Mouse (Mus musculus) adrenal gland, adult 2 months (tissue): ENCODE results near the gene Tmem39a. TPM values are rescaled to one million over a fixed set of nuclear protein-coding genes. Genes with fewer than 3 reads are reported as not detected.

Source experiments
- DNase-seq: peaks from one replicate; pipeline ENCODE4 v3.0.0; 2021
- long read RNA-seq: library from polyadenylated mRNA; stranded (forward); transcript quantifications from one replicate; pipeline ENCODE4 v2.0.0, GENCODE M21; 2021
- polyA plus RNA-seq: library from polyadenylated mRNA; depleted of rRNA; stranded (reverse); fragments of >200 nt; gene quantifications from 2 replicates; pipeline ENCODE4 v1.2.3, GENCODE M21; 2012; rRNA removed
- total RNA-seq, 2 experiments: library from RNA; stranded (reverse); gene quantifications; 2 replicates each; pipeline ENCODE4 v1.2.3; 2021

The Tmem39a gene
- 10 to 100 TPM; 60.4 to 72.1 TPM for total RNA-seq
- polyA plus RNA-seq, result 50.7 and 64.9 TPM in 2 replicates
- long read RNA-seq, transcript Tmem39a-201 (9 exons, 2,871 nt), result major isoform, 18 of 21 reads
- long read RNA-seq, partial matches to known transcripts, result 0 of 21 reads
- long read RNA-seq, other reads (novel, unspliced or antisense), result 1 of 21 reads

DNA sequence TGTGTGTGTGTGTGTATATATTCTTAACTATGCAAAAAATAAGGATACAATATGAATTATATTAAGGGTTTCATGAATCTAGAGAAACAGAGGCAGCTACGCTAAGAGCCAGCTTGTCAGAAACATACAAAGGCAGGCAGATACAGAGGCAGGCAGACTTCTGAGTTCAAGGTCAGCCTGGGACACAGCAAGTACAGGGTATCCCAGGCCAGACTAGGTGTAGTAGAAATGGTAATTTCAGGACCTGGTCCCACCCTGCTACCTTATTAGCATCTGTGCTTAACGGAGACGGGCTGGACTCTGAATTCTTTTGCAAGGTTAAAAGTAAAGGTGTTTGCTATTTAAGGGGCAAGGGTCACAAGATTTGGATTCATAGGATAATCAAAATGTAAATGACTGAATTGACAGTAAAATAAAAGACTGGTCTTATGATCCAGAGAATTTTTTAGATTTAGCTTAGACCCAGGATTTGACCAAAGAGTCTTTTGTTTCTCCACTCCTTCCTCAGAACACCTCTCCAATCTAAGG is at the start of gene Tmem39a:
TSS of gene Tmem39a (plus strand) at position 478 of the 528 bp plus-strand sequence.
- no peak for DNase-seq

DNA sequence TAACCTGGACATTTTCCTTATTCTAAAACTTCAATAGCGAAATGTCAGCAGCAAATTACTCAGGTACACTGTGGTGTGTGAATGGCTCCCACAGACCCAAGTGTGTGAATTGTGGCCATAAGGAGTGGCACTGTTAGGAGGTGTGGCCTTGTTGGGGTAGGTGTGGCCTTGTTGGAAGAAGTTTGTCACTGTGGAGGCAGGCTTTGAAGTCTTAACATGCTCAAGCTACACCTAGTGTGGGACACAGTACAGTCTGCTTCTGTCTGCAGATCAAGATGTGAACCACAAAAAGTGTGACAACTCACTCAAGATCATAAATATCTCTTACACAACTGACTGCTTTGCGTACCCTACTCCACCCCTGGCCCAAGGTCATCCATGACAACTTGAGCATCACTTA is 47.7 kb upstream of the Tmem39a start:
- DNase-seq, result no peak

DNA sequence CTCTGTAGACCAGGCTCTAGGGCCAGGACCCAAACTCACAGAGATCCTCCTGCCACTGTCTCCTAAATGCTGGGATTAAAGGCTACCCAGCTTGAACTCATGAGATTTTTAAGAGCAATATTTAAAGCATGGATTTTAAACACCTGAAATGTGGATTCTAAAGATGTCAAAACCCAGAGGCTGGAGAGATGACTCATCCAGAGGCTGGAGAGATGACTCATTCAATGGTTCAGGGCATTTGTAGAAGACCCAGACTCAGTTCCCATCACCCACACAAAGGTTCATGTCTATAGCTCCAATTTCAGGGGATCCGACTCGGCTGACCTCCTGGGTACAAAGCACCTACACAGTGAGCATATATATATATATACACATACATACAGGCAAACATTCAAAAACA is 39.4 kb upstream of the Tmem39a start:
- no peak for DNase-seq

DNA sequence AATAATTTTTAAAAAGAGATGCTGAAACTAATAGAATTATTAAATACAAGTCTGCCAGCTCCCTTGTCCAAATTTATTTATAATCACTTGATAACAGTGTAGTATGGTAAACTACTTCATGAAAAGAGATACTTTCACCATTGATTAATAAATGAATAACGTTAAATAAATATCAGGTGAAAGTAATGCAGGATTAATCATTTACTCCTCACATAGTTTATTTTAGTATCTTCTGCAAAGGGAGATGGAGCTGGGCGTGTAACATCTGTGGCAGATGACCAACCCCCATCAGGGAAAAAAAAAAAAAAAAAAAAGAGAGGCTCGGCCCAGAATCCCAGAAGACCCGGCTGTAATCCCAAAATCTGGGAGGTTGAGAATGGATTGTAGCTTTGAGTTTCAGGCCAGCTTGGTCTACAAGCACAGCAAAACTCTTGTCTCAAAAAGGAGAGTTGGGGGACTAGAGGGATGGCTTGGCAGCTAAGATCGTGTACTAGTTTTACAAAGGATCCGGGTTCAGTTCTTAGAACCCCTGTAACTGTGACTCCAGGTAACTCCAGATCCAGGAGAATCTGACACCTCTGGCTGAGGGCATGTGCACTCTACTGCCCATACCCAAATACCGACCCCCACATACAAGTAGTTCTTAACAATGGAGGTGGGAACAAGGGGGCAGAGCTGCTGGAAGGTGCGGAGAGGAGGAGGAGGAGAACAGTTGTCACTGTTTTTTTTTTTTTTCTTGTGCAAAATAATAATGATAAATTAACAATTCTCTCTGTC is 37.1 kb upstream of the Tmem39a start:
- no peak for DNase-seq

DNA sequence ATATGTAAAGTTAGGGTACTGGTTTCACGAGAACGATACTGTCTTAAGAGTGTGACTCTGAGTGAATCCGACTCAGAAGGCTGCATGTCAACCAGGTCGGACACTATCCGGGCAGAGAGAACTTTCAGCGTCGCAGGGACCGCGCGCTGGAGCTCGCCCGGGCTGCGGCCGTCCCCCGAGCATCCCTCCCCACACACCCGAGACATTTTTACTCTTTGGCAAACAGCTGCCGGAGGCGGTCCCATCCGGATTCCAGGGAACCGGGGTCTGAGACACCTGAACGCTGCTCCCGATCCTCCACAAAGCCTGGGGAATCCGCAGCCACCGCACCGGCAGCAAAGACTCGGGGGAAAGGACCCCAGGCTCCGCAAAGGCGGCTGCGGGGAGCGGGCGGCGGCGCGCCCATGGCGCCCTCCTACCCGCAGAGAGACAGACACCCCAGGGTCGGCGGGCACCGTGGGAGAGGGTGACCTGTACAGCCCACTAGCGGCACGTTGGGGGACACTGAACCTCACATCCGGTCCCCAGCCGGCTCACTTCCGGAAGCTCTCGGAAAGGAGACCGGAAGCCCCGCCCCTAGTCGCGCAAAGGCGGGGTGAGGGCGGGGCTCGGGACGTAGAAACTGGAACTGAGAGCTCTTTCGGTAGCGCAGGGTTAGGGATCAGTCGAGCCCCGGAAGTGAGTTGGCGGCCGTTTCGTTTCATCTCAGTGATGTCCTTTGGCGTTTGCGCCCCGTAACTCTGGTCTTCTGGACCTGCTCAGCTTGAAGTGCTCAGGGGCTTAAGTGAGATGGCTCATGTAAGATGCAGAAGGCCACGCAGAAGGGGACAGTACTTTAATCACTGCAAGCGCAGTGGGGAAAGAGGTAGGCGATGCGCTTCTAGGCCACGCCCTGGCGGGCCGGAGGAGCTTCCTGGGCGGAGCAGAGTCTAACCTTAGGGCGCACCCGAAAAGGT is 36.1 kb upstream of the Tmem39a start, which contains the start of gene Timmdc1:
TSS of gene Timmdc1 (minus strand) at position 535 of the 956 bp plus-strand sequence.
- DNase-seq, result peak; percentile 97

DNA sequence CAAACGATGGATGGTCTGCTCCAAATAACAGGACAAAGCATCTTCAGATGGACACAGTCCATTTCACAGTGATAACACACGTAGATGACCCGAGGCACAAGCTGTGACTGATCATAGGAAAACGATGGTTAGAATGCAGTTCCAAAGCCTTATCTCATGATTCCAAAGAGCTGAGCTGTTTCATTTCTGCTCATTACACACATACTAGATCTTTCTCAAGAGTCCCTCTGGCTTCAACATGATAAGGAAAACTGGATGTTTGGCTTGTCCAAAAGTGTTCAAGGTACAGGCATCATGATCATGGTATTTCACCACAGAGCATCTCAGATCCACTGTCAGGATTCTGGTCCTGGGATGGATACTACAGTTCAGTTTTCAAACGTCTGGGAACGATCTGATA is 32.2 kb upstream of the Tmem39a start:
- no peak for DNase-seq

DNA sequence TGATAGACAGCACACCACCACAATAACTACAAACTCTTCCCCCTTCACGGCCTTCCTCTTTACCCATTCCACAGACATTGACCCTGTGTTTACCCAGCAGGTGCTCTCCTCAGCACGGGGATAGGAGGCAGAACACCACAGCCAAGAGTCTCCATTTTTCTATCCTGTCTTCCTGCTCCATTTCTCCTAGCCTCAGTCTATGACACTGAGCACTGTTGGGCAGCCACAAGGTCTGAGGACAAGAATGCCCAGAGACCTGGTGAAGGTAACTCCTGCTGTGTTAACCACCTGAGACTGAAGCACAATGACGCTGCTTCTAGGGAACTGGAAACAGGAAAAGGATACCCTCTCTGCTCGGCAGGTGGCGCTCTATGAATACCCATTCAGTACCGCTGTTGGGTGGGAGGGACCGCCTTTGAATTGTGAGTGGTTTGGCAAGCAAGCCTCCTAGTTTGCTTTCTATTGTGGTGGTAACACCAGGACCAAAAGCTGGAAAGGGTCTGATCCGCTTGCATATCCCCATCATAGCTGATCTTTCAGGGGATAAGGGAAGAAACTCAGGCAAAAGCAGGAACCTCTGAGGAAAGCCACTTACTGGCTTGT is 21.9 kb upstream of the Tmem39a start:
- DNase-seq, result peak; percentile 70

DNA sequence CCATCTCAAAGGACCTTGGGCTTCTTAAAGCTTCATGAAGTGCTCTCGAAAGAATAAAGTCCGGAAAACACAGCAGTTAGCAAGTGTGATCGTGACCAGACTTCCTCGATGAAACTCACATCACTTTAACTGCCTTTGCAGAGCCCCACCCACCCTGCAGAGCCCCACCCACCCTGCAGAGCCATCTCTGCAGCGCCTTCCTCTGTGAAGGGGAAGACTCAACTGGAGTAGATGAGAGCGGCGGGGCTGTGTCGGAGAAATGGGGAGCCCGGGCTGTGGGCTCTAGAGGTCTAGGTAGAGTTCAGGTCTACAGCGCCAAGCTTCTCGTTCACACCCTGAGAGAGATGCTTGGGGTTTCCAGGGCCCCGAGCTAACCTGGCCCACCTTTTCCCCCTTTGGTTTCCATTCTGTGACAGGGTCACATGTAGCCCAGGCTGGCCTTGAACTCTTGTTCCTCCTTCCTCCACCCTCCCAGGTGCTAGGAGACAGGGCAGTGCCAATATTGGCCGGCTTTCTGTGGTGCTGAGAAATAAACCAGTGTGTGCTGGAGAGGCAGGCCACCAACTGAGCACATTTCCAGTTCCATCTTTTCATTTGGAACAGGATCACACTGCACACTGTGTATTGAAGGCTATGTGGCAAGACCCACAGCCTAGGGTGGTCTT is 19.6 kb upstream of the Tmem39a start:
- no peak for DNase-seq

DNA sequence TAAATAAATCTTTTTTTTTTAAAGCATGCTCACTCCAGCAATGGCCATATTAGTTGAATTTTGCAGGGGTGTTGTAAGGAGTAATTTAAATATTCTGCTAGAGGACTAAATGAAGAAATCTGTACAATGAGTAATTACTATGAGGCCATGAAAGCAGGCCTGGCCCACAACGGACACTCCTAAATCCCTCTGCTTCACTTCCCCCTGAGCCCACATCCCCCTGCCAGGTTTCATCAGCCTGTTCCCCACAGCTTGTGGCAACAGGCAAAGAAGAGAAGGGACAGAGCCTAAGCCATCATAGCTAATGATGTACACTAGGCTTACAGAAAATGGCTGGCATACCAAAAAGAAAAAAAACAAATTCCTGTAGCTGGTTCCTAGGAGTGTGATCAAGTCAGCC is 10.5 kb upstream of the Tmem39a start:
- DNase-seq, result no peak

DNA sequence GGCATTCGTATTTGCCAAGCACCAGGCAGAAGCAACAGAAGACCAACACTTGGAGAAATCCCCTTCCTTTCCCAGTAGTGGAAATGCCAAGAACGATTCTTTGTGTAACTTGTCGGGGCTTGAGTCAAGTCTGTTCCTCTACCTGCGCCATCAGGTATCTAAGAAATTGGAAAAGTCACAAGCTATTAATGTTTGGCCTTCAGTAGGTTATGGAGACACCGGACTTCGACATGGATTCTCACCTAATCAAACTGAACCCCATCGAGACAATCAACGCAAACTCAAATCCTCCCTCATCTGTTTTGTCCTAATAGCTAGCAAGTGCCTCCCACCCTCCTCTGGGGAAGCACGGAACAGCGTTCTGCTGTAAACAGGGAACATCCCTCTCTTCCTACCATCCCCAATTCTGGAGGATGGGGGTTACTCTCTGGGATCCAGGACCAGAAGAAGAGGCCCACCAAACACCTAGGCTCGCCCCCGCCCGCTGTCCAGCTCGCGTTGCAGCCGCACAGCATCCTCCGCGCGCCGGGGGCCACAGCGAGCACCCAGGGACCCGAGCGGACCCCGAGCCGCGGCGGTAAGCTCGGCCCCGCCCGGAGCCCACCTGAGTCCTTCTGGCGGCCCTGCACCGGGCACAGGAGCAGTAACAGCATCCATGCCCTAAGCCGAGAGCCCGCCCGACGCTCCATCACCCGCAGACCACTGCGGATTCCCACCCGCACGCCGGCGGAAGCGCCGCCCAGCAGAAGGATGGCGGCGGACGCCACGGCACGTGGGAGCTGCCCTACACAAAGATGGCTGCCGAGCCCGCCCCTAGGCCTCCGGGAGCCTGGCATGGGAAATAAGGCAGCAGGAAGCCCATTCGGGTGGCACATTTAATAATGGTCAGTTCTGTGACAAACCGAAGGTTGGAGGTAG is 8.8 kb upstream of the Tmem39a start, which contains the start of gene Poglut1:
TSS of gene Poglut1 (minus strand) at position 780 of the 918 bp plus-strand sequence.
- peak; percentile 86 for DNase-seq

DNA sequence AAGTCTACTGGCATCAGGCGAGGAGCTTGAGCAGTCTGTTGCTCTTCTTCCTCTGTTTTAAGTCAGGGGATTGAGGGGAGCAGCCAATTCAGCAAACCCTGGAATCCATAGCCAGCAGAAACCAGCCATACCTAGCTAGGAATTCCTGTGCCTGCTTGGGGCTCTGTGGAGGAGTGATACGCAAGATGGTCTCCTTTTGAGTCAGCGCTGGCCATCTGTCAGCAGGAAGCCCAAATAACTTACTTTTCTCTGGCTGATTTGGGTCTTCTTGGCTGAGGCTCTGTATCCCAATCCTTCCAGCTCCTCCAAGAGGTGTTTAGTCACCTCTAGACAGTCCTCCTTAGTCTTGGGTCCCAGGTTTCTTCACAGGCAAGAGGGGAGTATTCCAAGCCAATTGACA is 2.5 kb upstream of the Tmem39a start:
- DNase-seq, result no peak

DNA sequence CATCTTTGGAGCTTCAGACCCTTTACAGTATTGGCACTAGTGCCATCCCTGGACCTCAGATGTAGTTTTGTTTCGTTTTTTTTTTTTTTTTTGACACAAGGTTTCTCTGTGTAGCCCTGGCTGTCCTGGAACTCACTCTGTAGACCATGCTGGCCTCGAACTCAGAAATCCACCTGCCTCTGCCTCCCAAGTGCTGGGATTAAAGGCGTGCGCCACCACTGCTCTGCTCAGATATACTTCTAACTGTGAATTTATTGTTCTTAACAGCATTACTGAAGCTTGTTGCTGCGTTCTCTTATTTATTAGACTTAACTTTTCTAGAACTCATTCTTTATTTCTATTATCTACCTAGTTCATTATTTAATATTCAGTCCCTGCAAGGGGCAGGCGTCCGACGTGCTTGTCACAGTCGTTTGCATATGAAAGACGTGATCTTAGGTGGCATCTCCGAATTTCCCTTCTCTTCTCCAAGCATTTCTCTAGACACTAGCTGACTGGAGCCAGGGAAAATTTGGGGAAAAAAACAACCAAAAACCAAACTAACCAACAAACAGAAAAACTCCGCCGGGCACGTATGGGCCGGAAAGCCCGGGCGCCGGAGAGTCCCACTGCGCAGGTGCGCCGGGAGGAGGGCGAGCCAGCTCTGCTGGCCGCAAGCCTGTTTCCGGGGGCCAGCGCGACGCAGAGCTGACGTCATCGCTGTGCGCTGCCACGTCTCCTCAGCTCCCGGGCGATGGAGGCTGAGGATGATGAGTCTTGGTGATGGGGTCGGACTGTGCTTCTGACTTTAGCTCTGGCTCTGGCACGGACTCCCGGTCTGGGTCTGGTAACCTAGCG is 3.9 kb downstream of the Tmem39a start:
- DNase-seq, result peak; percentile 96

DNA sequence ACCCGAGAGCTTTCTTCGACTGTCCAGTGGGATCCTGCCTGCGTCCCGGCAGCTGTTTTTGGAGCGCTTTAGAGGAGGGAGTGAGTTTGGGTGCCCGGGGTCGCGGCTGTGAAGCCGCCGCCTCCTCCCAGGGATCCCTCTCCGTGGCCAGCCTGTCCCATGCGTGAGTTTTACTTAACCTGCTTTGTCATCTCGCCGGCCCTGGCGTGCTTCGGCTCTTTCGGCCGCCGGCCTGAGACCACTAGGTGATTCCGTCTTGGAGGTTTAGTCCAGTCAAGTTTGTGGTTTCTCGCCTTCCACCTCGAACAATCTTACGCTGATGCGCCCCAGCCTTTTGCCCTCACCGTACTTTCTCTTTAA is 4.5 kb downstream of the Tmem39a start:
- DNase-seq, result no peak

DNA sequence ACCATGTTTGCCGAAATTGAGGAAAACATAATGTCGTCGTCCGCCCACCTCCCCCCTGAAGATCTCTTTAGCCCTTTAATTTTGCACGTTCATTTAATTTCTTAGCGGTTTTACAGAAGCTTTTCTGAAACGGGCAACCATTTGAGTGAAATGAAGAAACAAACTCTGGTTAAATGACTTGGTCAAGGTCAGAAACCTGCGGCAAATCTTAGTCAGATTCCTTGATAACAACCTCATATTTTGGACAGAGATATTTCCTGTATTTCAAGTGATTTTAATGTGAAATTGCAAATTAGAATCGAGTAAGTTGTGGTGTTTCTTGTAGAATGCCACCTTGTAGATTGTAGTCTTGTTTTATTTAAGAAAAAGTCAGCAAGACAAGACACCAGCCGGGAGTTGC is 5.0 kb downstream of the Tmem39a start:
- no peak for DNase-seq

DNA sequence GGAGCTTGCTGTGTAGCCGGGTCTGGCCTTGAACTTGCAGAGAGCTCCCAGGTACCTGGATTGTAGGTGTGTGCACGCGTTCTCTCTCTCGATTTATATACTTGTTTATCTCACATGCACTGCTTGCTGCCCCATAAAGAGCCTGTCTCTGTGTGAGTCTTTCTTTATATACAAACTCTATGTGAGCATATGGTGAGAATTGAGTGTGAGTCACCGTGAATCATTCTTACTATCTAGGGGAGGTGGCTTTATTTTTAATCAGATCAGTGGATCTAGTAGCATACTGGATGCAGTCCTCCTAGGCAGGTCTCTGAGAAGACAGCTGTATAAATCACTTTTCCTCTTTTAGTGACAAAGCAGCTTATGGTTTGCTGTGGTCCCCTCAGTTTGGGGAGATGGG is 9.7 kb downstream of the Tmem39a start:
- peak; percentile 53 for DNase-seq

DNA sequence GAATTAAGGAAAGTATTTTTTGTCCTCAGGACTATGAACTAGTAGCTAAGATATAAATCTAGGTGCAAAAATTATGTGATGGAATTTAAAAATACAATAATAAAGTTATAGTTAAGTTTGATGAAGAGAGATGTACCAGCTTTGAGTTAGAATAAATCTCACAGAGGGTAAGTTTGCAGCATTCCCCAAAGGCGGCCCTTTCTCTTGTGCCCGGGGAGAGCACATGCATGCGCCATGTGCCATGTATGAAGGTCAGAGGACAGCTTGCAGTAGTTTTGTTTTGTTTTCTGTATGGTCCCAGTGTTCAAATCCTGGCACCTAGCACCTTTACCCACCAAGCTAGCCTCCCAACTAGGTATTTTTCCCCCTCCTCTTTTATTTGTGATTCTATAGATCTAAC is 13.0 kb downstream of the Tmem39a start:
- DNase-seq, result no peak

DNA sequence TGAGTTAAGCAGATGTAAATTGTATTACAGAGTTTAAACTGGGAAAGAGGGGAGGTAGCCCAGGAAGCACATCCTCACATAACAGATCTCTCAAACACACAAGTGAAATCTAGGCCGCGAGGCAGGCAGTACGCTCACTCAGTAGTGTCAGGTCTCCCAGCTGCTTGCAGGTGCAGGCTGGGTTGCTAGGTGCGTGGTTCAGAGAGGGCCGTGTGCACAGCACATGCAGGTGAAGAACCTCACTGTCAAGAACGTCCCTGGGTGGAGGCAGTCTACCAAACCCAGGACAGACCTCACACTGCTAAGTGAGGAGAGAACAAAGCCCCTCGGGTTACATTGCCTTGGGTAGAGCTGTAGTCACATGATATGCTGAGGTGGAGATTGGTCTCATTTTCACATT is 26.3 kb downstream of the Tmem39a start:
- DNase-seq, result no peak

DNA sequence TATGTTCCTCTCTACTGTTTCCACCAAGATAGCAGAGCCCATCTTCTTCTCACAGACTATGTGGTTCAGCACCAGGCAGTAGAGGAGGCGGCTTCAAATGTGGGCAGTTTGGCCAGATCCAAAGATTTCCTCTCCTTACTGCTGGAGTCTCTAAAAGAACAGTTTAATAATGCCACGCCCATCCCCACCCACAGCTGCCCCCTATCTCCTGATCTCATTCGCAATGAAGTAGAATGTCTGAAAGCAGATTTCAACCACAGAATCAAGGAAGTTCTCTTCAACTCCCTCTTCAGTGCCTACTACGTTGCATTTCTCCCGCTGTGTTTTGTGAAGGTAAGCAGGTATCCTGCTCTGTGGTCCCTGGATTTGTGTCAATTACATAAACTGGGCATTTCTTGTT is 26.7 kb downstream of the Tmem39a start:
- DNase-seq, result no peak

DNA sequence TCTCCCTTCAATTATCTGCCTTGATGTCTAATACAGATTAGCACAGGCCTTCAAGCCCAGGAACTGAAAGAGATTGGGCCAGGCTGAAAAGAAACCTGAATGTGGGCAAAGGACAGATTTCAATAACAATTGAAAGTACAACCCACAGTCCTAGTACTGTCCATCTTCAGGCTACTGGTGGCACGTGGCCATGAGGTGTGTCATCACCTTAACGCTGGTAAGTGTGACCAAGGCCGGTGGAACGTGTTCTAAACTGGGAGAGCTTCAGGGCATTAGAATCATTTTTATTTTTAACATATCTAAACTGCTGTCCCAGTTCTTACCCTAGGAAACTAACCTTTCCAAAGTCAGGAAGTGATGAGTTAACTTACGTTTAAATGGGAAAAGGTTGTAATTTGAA is 28.7 kb downstream of the Tmem39a start:
- DNase-seq, result no peak
